Mouse (Mus musculus) E14TG2a.4 (cell line): Measurements from ENCODE around the gene Morc2b.
"Not testable (repeated sequence)": the region's sequence is repeated elsewhere in the genome, so short reads cannot be mapped to it uniquely, and the experiment has no call there.

Source experiments
- H3K27me3 ChIP-seq: 2 replicates; pipeline ENCODE4 v1.6.1; 2014; ENCODE audit warnings: low read length, control low read depth; ENCODE audit not compliant: insufficient read depth
- H3K36me3 ChIP-seq: 2 replicates; pipeline ENCODE4 v1.6.1; 2014; ENCODE audit warnings: low read length, control low read depth; ENCODE audit not compliant: insufficient read depth
- H3K4me1 ChIP-seq: replicated peaks from 2 replicates; pipeline ENCODE4 v1.6.1; 2014; ENCODE audit warnings: low read depth, low read length, control low read depth
- H3K4me3 ChIP-seq: replicated peaks from 2 replicates; pipeline ENCODE4 v1.5.1; 2014; ENCODE audit warnings: mild to moderate bottlenecking, low read length
- H3K9me3 ChIP-seq: 2 replicates; pipeline ENCODE4 v1.6.1; 2014; ENCODE audit warnings: low read length, control low read depth
- CTCF ChIP-seq: conservative IDR thresholded peaks from 2 replicates; pipeline ENCODE4 v1.5.1; 2014; ENCODE audit warnings: low read length
- NANOG ChIP-seq: IDR thresholded peaks from 2 replicates; pipeline ENCODE4 v1.6.1; 2014; ENCODE audit warnings: borderline replicate concordance, low read length, mixed read lengths
- POU5F1 ChIP-seq: IDR thresholded peaks from 2 replicates; pipeline ENCODE4 v1.6.1; 2014; ENCODE audit warnings: low read length, borderline replicate concordance

Morc2b gene

GRCm38 (mm10) chr17:33139261-33139820, at the start of gene Morc2b:
TSS of gene Morc2b (minus strand) at chr17:33139683.
- Histone ChIP-seq H3K4me3 (peak within 1 kb of the TSS; percentile 71), H3K27me3 (no peaks in the 10 kb centered on the region), H3K4me1 (peaks cover 19% of the 10 kb centered on the region), H3K9me3 (no peaks in the 10 kb centered on the region), H3K36me3 (no peaks in the 10 kb centered on the region)
- TF ChIP-seq CTCF (no peak), POU5F1 (no peak), NANOG (0 out of 2 replicates have a peak, but pooled peaks have one; percentile 5)

- H3K4me3 ChIP-seq, H3K9me3 ChIP-seq, H3K27me3 ChIP-seq, H3K36me3 ChIP-seq, H3K4me1 ChIP-seq: not testable (repeated sequence)
Measured at GRCm38 (mm10) chr17:33168147-33168546, 28.7 kb upstream of the Morc2b start, which contains the start of gene Olfr55. TSS of gene Olfr55 (plus strand) at chr17:33168447.

- H3K9me3 ChIP-seq = peaks cover 23% of the 10 kb centered on the region
Measured at GRCm38 (mm10) chr17:33126257-33126656, 13.2 kb downstream of the Morc2b start.

GRCm38 (mm10) chr17:33124546-33124945, 14.9 kb downstream of the Morc2b start:
- H3K27me3 ChIP-seq = no peaks in the 10 kb centered on the region
- no peaks in the 10 kb centered on the region for H3K4me1 ChIP-seq
- H3K36me3 ChIP-seq = no peaks in the 10 kb centered on the region
- H3K4me3 ChIP-seq = no peak overlapping the region
- peaks cover 23% of the 10 kb centered on the region for H3K9me3 ChIP-seq
- TF ChIP-seq CTCF = no peak
- no peak for TF ChIP-seq NANOG
- TF ChIP-seq POU5F1 = no peak

More at GRCm38 (mm10) chr17:33126257-33126656, 13.2 kb downstream of the Morc2b start:
- no peaks in the 10 kb centered on the region for H3K4me1 ChIP-seq
- TF ChIP-seq POU5F1 = no peak
- TF ChIP-seq CTCF = no peak
- no peak for TF ChIP-seq NANOG
- H3K4me3 ChIP-seq = no peak overlapping the region
- no peaks in the 10 kb centered on the region for H3K36me3 ChIP-seq
- no peaks in the 10 kb centered on the region for H3K27me3 ChIP-seq

- H3K27me3 ChIP-seq = no peaks in the 10 kb centered on the region
- H3K4me3 ChIP-seq = no peak overlapping the region
- H3K9me3 ChIP-seq = no peaks in the 10 kb centered on the region
- H3K36me3 ChIP-seq = no peaks in the 10 kb centered on the region
- TF ChIP-seq POU5F1 = no peak
- H3K4me1 ChIP-seq = peaks cover 8% of the 10 kb centered on the region
Measured at GRCm38 (mm10) chr17:33097396-33097795, 42.1 kb downstream of the Morc2b start.

GRCm38 (mm10) chr17:33092391-33093193, 46.9 kb downstream of the Morc2b start:
- Histone ChIP-seq H3K27me3 (no peaks in the 10 kb centered on the region), H3K4me3 (peak overlapping the region; percentile 84), H3K4me1 (peaks cover 15% of the 10 kb centered on the region), H3K36me3 (no peaks in the 10 kb centered on the region), H3K9me3 (no peaks in the 10 kb centered on the region)
- TF ChIP-seq CTCF (no peak), NANOG (no peak), POU5F1 (no peak)

- no peaks in the 10 kb centered on the region for H3K27me3 ChIP-seq
- H3K36me3 ChIP-seq = no peaks in the 10 kb centered on the region
- no peaks in the 10 kb centered on the region for H3K9me3 ChIP-seq
- TF ChIP-seq CTCF (no peak), NANOG (no peak), POU5F1 (no peak)
- H3K4me3 ChIP-seq = no peak overlapping the region
- H3K4me1 ChIP-seq = peaks cover 19% of the 10 kb centered on the region
Measured at GRCm38 (mm10) chr17:33091630-33092029, 47.9 kb downstream of the Morc2b start.

GRCm38 (mm10) chr17:33089220-33089949, 50.1 kb downstream of the Morc2b start, which contains the start of gene Zfp563:
TSS of gene Zfp563 (plus strand) at chr17:33089310.
- TF ChIP-seq NANOG (no peak), CTCF (no peak), POU5F1 (no peak)
- Histone ChIP-seq H3K9me3 (no peaks in the 10 kb centered on the region), H3K4me1 (peaks cover 19% of the 10 kb centered on the region), H3K36me3 (no peaks in the 10 kb centered on the region), H3K4me3 (peak within 1 kb of the TSS; percentile 83), H3K27me3 (no peaks in the 10 kb centered on the region)
